Mouse (Mus musculus): ENCODE measurements at regions not wholly inside any gene's neighbourhood (a gene's known extent, or its start where the extent isn't known, plus 50 kb on each side); places are given as distances from the start of the nearest gene placed in this dataset.

- TF ChIP-seq FLI1 (IDR thresholded peaks at IDR 0.05; ENCODE audit: low read length) (no peak), GATA1 (IDR thresholded peaks at IDR 0.05; ENCODE audit: borderline replicate concordance, low read length) (no peak)
Measured at GRCm38 (mm10) chr2:173384935-173385586, 108.7 kb upstream of the Pmepa1 start.
